Comparison of ENCODE assay signal across 9 mouse cellular contexts in the genomic region with DNA sequence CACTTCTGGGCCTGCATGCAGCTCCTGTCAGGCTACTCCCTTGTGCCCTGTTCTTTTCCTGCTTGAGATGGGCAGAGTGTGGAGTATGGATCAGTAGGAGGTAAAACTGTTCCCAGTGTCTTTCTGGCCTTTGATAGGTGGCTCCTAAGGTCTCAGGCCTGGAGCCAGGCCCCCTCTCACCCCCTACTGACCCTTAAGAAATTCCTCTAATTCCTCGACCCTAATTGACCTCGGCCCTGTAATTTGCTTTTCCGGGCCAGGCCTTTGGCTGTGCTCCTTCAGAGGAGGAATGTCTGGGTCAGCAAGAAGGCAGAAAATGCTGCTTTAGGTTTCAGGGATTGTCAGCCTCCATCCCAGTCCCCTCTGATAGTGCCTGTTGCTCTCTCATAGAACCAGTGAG. TPM values are rescaled to one million over a fixed set of nuclear protein-coding genes. Genes with fewer than 3 reads are reported as not detected.
DNase-seq lines count a peak whose midpoint lies in the region; ATAC-seq lines count a peak whose summit lies in the region.
"Had no signal": no experiment of that assay in that cellular context is flagged by ENCODE, and none has a peak within 500 bp of the region (broad histone marks: within the 10 kb centered on the region; RNA-seq: fewer than 3 reads in every experiment).

No protein-coding gene starts in this region.

- peaks cover 96% of the 10 kb centered on the region for H3K4me1 ChIP-seq in hindbrain, embryonic 13.5 days (replicated peaks)
- H3K4me1 ChIP-seq in hindbrain, embryonic 16.5 days (ENCODE audit: control insufficient read depth, insufficient read depth, low read depth, low read length) = peaks cover 64% of the 10 kb centered on the region
- H3K4me1 ChIP-seq in forebrain, embryonic 14.5 days (ENCODE audit: control insufficient read depth, insufficient read depth, low read length) = peaks cover 60% of the 10 kb centered on the region

- no peaks in the 10 kb centered on the region for H3K27me3 ChIP-seq in hindbrain, embryonic 13.5 days
- no peaks in the 10 kb centered on the region for H3K27me3 ChIP-seq in hindbrain, embryonic 16.5 days (replicated peaks; ENCODE audit: control insufficient read depth, insufficient read depth, low read length)
- H3K27me3 ChIP-seq in forebrain, embryonic 14.5 days (replicated peaks; ENCODE audit: control insufficient read depth, insufficient read depth, low read length) = no peaks in the 10 kb centered on the region
- H3K27me3 ChIP-seq: lung, embryonic 15.5 days had no signal

- no peak overlapping the region for H3K4me3 ChIP-seq in hindbrain, embryonic 13.5 days
- H3K4me3 ChIP-seq in hindbrain, embryonic 16.5 days (ENCODE audit: low read length) = no peak overlapping the region
- H3K4me3 ChIP-seq in forebrain, embryonic 14.5 days (ENCODE audit: low read depth, low read length) = no peak overlapping the region
- H3K4me3 ChIP-seq: lung, embryonic 15.5 days had no signal

- H3K27ac ChIP-seq in hindbrain, embryonic 13.5 days = peak overlapping the region; percentile 58; the same call in 1 of the 2 replicates
- no peak overlapping the region for H3K27ac ChIP-seq in hindbrain, embryonic 16.5 days (ENCODE audit: low read depth, low read length)
- peak overlapping the region; percentile 44; the same call in 1 of the 2 replicates for H3K27ac ChIP-seq in forebrain, embryonic 14.5 days (ENCODE audit: low read depth, low read length)
- H3K27ac ChIP-seq: lung, embryonic 15.5 days had no signal

- DNase-seq in R1 (ENCODE audit: low read depth, low spot score) = peak; percentile 77
- DNase-seq in forebrain, embryonic 14.5 days (ENCODE audit: low spot score) = no peak
- peak; percentile 34 for DNase-seq in lung, postnatal 25 days (ENCODE audit: low spot score)
- no peak for DNase-seq in gastrocnemius, postnatal 4 days (ENCODE audit: low spot score in 2 of 2)
- DNase-seq: thymus, adult 18-20 months had no signal

- no peak for ATAC-seq in hindbrain, embryonic 13.5 days (ENCODE audit: low FRiP score)
- ATAC-seq in hindbrain, embryonic 16.5 days = no peak
- no peak for ATAC-seq in forebrain, embryonic 14.5 days
- no peak for ATAC-seq in erythroid progenitor cell, adult 5-6 weeks (replicated peaks; ENCODE audit: low FRiP score, poor library complexity, severe bottlenecking)

- no peaks in the 10 kb centered on the region for H3K36me3 ChIP-seq in hindbrain, embryonic 13.5 days
- no peaks in the 10 kb centered on the region for H3K36me3 ChIP-seq in hindbrain, embryonic 16.5 days (ENCODE audit: control insufficient read depth, insufficient read depth, low read length)
- H3K36me3 ChIP-seq in forebrain, embryonic 14.5 days (ENCODE audit: control insufficient read depth, insufficient read depth, low read length) = no peaks in the 10 kb centered on the region
- H3K36me3 ChIP-seq: lung, embryonic 15.5 days had no signal

- no peak overlapping the region for H3K9ac ChIP-seq in hindbrain, embryonic 13.5 days
- H3K9ac ChIP-seq in hindbrain, embryonic 16.5 days (ENCODE audit: low read depth, low read length) = no peak overlapping the region
- H3K9ac ChIP-seq in forebrain, embryonic 14.5 days (ENCODE audit: low read length) = no peak overlapping the region
- H3K9ac ChIP-seq: lung, embryonic 15.5 days had no signal

- no peak overlapping the region for H3K4me2 ChIP-seq in hindbrain, embryonic 13.5 days
- no peak overlapping the region for H3K4me2 ChIP-seq in hindbrain, embryonic 16.5 days (ENCODE audit: low read length)
- no peak overlapping the region for H3K4me2 ChIP-seq in forebrain, embryonic 14.5 days (ENCODE audit: low read length)
- H3K4me2 ChIP-seq: lung, embryonic 15.5 days had no signal

- no peaks in the 10 kb centered on the region for H3K9me3 ChIP-seq in hindbrain, embryonic 13.5 days
- no peaks in the 10 kb centered on the region for H3K9me3 ChIP-seq in hindbrain, embryonic 16.5 days (ENCODE audit: control insufficient read depth, low read length)
- H3K9me3 ChIP-seq in forebrain, embryonic 14.5 days (replicated peaks; ENCODE audit: control insufficient read depth, low read length) = no peaks in the 10 kb centered on the region
- H3K9me3 ChIP-seq: lung, embryonic 15.5 days had no signal

- 15% methylated on average over 3 of the region's 3 CpGs for WGBS in hindbrain, embryonic 13.5 days
- WGBS in hindbrain, embryonic 16.5 days = 4% methylated on average over 3 of the region's 3 CpGs
- 14% methylated on average over 3 of the region's 3 CpGs for WGBS in forebrain, embryonic 14.5 days

RNA-seq across cellular contexts. Expression of a gene that starts 35.8 kb away (rescaled TPM):
- polyA plus RNA-seq in hindbrain, embryonic 13.5 days (2015; fragmentation: Nextera tagmentation; extraction: Ambion mirVana) = 81.1 and 88.9 TPM in 2 replicates
- polyA plus RNA-seq in hindbrain, embryonic 16.5 days (2015; fragmentation: Nextera tagmentation; extraction: Ambion mirVana) = 68.3 and 80.3 TPM in 2 replicates
- polyA plus RNA-seq in forebrain, embryonic 14.5 days (2014; fragmentation: Nextera tagmentation; extraction: Ambion mirVana) = 46.8 and 47.8 TPM in 2 replicates
- total RNA-seq in gastrocnemius, postnatal 4 days (2021) = 10 to 100 TPM; 34.6 to 36.9 TPM
- 3.2 and 8.8 TPM in 2 replicates for total RNA-seq in erythroid progenitor cell, adult 5-6 weeks (2015; ENCODE audit: low replicate concordance)
- total RNA-seq in erythroid progenitor cell, adult 5-6 weeks (2017; ENCODE audit: low replicate concordance) = 6.2 and 22.0 TPM in 2 replicates

RNA-seq across cellular contexts. Expression of a gene that starts 35.9 kb away (rescaled TPM):
- polyA plus RNA-seq in hindbrain, embryonic 13.5 days (2015; fragmentation: Nextera tagmentation; extraction: Ambion mirVana) = 76.0 and 79.8 TPM in 2 replicates
- polyA plus RNA-seq in hindbrain, embryonic 16.5 days (2015; fragmentation: Nextera tagmentation; extraction: Ambion mirVana) = 101 and 112 TPM in 2 replicates
- polyA plus RNA-seq in forebrain, embryonic 14.5 days (2014; fragmentation: Nextera tagmentation; extraction: Ambion mirVana) = 78.7 and 81.3 TPM in 2 replicates
- total RNA-seq in gastrocnemius, postnatal 4 days (2021) = 10 to 100 TPM; 18.7 to 18.8 TPM
- total RNA-seq in erythroid progenitor cell, adult 5-6 weeks (2015; ENCODE audit: low replicate concordance) = 61.3 and 62.5 TPM in 2 replicates
- total RNA-seq in erythroid progenitor cell, adult 5-6 weeks (2017; ENCODE audit: low replicate concordance) = 47.2 and 51.9 TPM in 2 replicates

RNA-seq across cellular contexts. Expression of a gene that starts 42.4 kb away (rescaled TPM):
- polyA plus RNA-seq in hindbrain, embryonic 13.5 days (2015; fragmentation: Nextera tagmentation; extraction: Ambion mirVana) = 26.1 and 27.0 TPM in 2 replicates
- polyA plus RNA-seq in hindbrain, embryonic 16.5 days (2015; fragmentation: Nextera tagmentation; extraction: Ambion mirVana) = 37.5 and 40.6 TPM in 2 replicates
- polyA plus RNA-seq in forebrain, embryonic 14.5 days (2014; fragmentation: Nextera tagmentation; extraction: Ambion mirVana) = 22.0 and 23.5 TPM in 2 replicates
- total RNA-seq in gastrocnemius, postnatal 4 days (2021) = 10 to 100 TPM; 10.1 to 14.9 TPM
- 117 and 217 TPM in 2 replicates for total RNA-seq in erythroid progenitor cell, adult 5-6 weeks (2015; ENCODE audit: low replicate concordance)
- total RNA-seq in erythroid progenitor cell, adult 5-6 weeks (2017; ENCODE audit: low replicate concordance) = 138 and 221 TPM in 2 replicates

RNA-seq across cellular contexts. Expression of a gene that starts 42.9 kb away (rescaled TPM):
- polyA plus RNA-seq in hindbrain, embryonic 13.5 days (2015; fragmentation: Nextera tagmentation; extraction: Ambion mirVana) = 85.9 and 88.5 TPM in 2 replicates
- 119 and 123 TPM in 2 replicates for polyA plus RNA-seq in hindbrain, embryonic 16.5 days (2015; fragmentation: Nextera tagmentation; extraction: Ambion mirVana)
- 54.6 and 71.9 TPM in 2 replicates for polyA plus RNA-seq in forebrain, embryonic 14.5 days (2014; fragmentation: Nextera tagmentation; extraction: Ambion mirVana)
- total RNA-seq in gastrocnemius, postnatal 4 days (2021) = 10 to 100 TPM; 52.9 to 62.8 TPM
- total RNA-seq in erythroid progenitor cell, adult 5-6 weeks (2015; ENCODE audit: low replicate concordance) = 129 and 131 TPM in 2 replicates
- 66.4 and 67.4 TPM in 2 replicates for total RNA-seq in erythroid progenitor cell, adult 5-6 weeks (2017; ENCODE audit: low replicate concordance)

Comparison
In these comparisons a context has a peak if more than half of its experiments do, and no peak if none do; other contexts are left out.
1. DNase-seq: peak in R1 (single experiment) and lung, postnatal 25 days (single experiment); none in forebrain, embryonic 14.5 days (single experiment) and gastrocnemius, postnatal 4 days (0 of 2).